Mouse (Mus musculus): ENCODE measurements at regions not wholly inside any gene's neighbourhood (a gene's known extent, or its start where the extent isn't known, plus 50 kb on each side); places are given as distances from the start of the nearest gene placed in this dataset.

DNA sequence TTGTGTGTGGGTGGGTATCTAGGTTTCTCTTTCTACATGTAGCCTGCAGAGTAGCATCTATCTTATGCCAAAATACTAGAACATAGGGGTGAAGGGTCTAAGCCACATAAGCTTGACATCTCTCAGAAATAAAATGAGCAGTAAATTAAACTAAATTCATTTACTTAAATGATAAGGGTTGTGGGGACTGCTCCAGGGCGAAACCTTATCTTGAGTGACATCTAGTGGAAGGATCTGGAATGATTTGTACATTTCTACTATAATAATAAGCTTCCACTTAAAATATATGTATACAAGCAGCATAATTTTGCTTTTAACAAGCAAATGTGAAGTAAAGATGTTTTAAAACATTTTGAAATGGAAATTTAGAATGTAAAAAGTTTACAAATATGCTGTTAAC is 271.4 kb downstream of the Vgll3 start:
- DNase-seq (ENCODE audit: low read depth, low spot score) = no peak

DNA sequence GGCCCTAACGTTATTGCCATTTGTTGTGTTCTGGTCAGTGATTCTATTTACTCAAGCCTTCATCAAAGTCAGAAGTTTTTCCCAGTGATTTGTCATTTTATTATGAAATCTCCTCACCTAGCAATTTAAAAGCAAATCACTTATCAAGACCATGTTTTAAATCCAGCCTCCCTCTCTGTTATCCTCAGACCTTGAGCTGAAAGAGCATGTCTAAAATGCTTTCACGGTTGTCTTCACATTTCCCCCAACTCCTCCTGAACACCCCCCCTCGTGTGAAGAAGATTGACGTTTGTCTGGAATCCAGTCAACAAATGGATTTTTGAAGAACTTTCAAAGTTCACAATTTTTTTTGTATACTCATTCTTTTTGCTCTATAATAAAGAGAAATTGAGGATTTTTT is 277.7 kb downstream of the Vgll3 start:
- DNase-seq (ENCODE audit: low read depth, low spot score) = no peak

DNA sequence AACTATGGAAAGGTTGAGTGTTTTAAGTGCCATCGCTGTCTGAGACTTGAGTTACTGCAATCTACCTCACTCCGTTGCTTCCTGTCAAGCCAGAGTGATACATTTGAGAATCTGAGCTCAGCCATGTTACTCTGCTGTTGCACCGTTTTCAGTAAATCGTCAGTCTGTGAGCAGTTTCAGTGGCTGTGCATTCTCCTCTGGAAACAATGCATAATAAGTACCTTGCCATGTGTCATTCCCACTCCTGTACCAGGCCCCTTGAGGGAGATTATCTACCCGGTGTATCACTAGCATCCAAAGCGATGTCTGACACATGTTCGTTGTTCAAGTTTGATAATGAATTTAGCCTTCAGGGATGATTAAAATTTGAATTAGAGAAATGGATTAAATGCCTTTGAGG is 280.6 kb downstream of the Vgll3 start:
- no peak for DNase-seq (ENCODE audit: low read depth, low spot score)

DNA sequence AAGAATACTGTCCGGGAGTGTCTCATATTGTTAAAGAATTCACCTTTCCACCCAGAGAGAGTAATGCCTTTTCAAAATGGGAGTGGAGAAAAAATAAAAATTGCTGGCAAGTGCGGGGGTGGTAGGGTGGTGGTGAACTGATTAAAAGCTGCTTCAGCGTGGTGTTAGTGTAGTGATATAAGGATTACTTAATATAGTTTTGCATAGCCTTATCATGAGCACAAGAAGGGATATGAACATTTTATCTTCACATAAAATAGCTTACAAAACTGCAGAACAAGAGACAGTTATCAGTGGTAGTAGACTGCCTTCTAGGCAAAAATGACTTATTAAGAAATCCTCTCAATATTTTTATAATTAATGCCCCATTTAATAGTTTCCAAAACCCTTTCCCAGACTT is 302.9 kb downstream of the Vgll3 start:
- DNase-seq (ENCODE audit: low read depth, low spot score) = no peak

DNA sequence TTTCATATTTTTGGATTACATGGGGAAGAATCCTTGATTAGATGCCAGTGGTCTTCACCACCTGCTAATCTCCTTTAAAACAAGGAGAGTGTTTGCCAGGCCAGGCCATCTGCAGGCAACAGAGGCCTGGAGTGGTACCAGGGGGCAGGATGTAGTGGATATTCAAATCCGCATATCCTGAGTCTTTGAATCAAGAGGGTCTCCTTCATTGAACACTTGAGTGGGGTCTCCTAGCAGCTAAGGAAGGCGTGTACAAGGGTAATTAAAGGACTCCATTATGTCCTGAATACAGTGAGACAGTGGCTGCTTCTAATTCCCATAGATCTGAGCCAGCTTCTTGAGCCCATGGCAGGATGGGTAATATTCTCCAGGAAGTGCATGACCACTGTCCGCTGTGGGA is 322.7 kb downstream of the Vgll3 start:
- DNase-seq (ENCODE audit: low read depth, low spot score) = no peak

DNA sequence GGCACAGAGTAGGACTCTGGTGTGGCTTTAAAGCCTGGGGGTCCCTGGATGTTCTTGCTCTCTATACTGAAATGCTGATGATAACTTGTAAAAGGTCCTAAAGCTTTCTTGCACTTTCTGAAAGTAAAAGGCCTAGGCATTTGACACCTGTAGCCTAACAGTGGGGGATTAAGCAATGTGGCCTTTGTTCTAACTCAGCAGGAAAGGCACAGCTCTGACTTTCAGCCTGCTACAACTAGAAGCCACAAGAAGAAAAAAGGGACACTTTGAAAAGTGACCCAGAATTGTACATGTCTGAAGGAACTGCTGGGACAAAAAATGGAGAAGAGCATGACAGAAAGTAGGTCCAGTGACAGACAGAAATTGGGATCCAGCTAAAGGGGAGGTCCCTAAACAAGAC is 329.7 kb downstream of the Vgll3 start:
- DNase-seq (ENCODE audit: low read depth, low spot score) = no peak

DNA sequence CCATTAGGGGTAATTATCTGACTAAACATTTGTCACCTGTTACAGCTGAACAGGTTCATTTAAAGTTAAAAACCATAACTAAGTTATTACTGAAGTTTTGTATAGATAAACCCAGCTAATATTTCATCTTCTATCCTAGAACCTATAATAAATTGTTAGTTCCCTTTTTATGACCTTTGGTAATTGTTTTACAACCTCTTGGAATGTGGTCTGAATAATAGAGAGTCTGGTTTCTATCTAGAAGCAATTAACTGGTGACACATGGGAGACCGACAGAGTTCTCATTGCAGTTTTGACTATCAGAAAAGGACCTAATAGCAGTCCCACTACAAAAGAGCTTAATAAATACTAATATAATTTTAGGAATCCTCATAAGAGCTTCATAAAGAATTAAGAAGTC is 330.2 kb downstream of the Vgll3 start:
- DNase-seq (ENCODE audit: low read depth, low spot score) = no peak

DNA sequence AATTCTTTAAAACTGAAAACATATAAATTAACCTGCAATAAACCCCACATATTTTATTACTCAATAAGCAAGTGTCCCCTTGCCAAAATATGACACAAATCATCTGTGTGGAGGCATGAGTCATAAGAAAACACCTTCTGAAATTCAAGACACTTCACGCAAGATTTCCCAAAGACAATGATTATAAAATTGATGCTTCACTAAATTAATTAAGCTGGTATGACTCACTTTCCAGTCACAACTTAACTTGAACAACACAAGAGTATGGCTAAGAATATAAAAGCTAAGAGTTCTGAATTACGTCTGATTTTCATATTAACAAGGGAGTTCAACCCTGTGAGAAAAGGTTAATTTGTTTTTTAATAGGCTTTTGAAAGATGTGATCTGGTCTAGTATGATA is 353.2 kb downstream of the Vgll3 start:
- DNase-seq (ENCODE audit: low read depth, low spot score) = no peak

DNA sequence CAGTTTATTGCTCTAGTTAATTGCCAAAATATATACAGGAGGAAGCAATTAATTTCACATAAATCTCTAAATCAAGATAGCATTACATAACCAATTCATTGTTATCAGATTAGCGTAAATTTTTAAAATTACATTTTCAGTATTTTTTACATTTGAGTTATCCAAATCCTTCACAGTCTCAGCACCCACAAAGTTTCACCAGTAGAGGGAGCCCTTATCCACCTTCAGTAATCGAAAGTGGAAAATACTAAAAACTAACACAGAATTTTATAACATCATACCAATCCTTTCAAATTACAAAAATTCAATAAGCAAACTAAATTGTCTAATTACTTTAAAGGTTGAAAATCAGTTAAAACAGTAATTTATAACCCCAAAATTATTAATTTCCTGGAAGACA is 375.7 kb downstream of the Vgll3 start:
- DNase-seq (ENCODE audit: low read depth, low spot score) = peak; percentile 3

DNA sequence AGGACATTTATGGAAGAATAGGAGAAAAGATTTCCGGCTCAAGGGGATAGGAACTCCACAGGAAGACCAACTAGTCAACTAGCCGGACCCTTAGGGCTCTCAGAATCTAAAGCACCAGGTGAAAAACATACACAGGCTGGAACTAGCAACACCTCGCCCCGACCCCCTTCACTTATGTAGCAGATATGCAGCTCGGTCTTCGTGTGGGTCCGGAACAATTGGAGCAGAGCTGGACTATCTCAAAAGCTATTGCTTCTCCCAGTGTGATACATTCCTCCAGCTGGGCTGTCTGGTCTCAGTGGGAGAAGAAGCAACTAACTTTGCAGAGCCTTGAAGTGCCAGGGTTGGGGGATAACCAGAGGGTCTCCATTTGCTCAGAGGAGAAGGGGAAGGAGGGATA is 386.3 kb downstream of the Vgll3 start:
- no peak for DNase-seq (ENCODE audit: low read depth, low spot score)
